Mouse (Mus musculus) liver, postnatal 0 days (tissue): ENCODE data around the gene Mbtps1. TPM values are rescaled to one million over a fixed set of nuclear protein-coding genes. Genes with fewer than 3 reads are reported as not detected.

Source experiments
- ATAC-seq: fragments of 200-750 bp; cut with Nextera tagmentation; 2 replicates; pipeline ENCODE4 v1.8.0; 2017; ENCODE audit warnings: mild to moderate bottlenecking, moderate library complexity
- DNase-seq: peaks from one replicate; pipeline ENCODE4 v3.0.0-alpha.2; 2016
- H3K27ac ChIP-seq: fragments of 300-500 bp; sonication (generic); 2 replicates; pipeline ENCODE4 v1.5.1; 2014; ENCODE audit warnings: antibody characterized with exemption, moderate library complexity, mild to moderate bottlenecking, low read depth
- H3K27me3 ChIP-seq: fragments of 300-500 bp; sonication (generic); 2 replicates; pipeline ENCODE4 v1.6.1; 2014; ENCODE audit warnings: low read length, control low read depth, mixed read lengths; ENCODE audit not compliant: insufficient read depth
- H3K36me3 ChIP-seq: fragments of 300-500 bp; sonication (generic); replicated peaks from 2 replicates; pipeline ENCODE4 v1.6.1; 2014; ENCODE audit warnings: mild to moderate bottlenecking, control low read depth, low read length, moderate library complexity, mixed read lengths; ENCODE audit not compliant: insufficient read depth
- H3K4me1 ChIP-seq: fragments of 300-500 bp; sonication (generic); 2 replicates; pipeline ENCODE4 v1.6.1; 2014; ENCODE audit warnings: antibody characterized with exemption, mild to moderate bottlenecking, control low read depth; ENCODE audit not compliant: insufficient read depth
- H3K4me2 ChIP-seq: fragments of 300-500 bp; sonication (generic); 2 replicates; pipeline ENCODE4 v1.6.1; 2014; ENCODE audit warnings: low read depth, mild to moderate bottlenecking, low read length, moderate library complexity, mixed read lengths
- H3K4me3 ChIP-seq: fragments of 300-500 bp; sonication (generic); 2 replicates; pipeline ENCODE4 v1.5.1; 2014; ENCODE audit warnings: low read depth, low read length
- H3K9ac ChIP-seq: fragments of 300-500 bp; sonication (generic); replicated peaks from 2 replicates; pipeline ENCODE4 v1.6.1; 2014; ENCODE audit warnings: mild to moderate bottlenecking, moderate library complexity
- H3K9me3 ChIP-seq: fragments of 300-500 bp; sonication (generic); 2 replicates; pipeline ENCODE4 v1.6.1; 2016; ENCODE audit warnings: mild to moderate bottlenecking, control low read depth, low read length, mixed read lengths
- CTCF ChIP-seq: sonication (generic); IDR thresholded peaks from 2 replicates; pipeline ENCODE4 v1.5.1; 2016; ENCODE audit warnings: antibody characterized with exemption, low read depth
- EP300 ChIP-seq: IDR thresholded peaks from 2 replicates; pipeline ENCODE4 v1.6.1; 2016; ENCODE audit warnings: antibody characterized with exemption, low read depth, mild to moderate bottlenecking
- WGBS: fragments of 180-500 bp; shearing (Covaris S2); extraction: QIAGEN DNeasy Blood & Tissue Kit; methylation state at CpG from one replicate; pipeline ENCODE4 v1.1.7; 2014; ENCODE audit not compliant: insufficient replicate concordance; 5-methylcytosine and 5-hydroxymethylcytosine counted together
- polyA plus RNA-seq: library from polyadenylated mRNA; unstranded; fragments of >200 nt; fragmentation: Nextera tagmentation; extraction: Ambion mirVana; gene quantifications from 2 replicates; pipeline ENCODE4 v1.2.1, GENCODE M21; 2015

Mbtps1 gene
- polyA plus RNA-seq, 1 experiment from 2014 or later = 20.1 TPM

DNA sequence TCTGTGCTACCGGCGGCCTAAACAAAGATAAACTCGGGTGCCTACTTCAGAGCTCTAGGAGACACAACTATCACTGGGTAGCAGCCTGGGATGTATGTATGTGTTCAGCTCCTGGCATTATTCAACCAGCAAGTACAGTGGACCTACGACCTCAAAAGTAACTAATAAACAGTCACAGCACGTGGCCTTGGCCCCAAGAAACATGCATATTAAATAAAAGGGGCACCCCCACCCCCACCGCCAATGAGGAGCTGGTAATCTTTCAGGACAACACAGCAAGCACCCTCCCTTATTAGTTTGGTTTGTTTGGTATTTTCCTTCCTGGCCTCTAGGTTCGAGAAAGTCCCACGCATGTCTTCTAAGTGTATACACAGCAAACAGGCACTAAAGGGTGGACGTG, 9.7 kb upstream of the Mbtps1 start:
- 81% methylated on average over 9 of the region's 9 CpGs for WGBS
- ATAC-seq = no peak
- no peaks in the 10 kb centered on the region for H3K4me1 ChIP-seq
- no peak for DNase-seq
- no peak overlapping the region for H3K4me2 ChIP-seq
- no peak overlapping the region for H3K27ac ChIP-seq
- no peak overlapping the region for H3K4me3 ChIP-seq
- no peaks in the 10 kb centered on the region for H3K27me3 ChIP-seq
- TF ChIP-seq EP300 (no peak), CTCF (no peak)
- no peak overlapping the region for H3K9ac ChIP-seq
- H3K36me3 ChIP-seq = peaks cover 28% of the 10 kb centered on the region
- no peaks in the 10 kb centered on the region for H3K9me3 ChIP-seq

DNA sequence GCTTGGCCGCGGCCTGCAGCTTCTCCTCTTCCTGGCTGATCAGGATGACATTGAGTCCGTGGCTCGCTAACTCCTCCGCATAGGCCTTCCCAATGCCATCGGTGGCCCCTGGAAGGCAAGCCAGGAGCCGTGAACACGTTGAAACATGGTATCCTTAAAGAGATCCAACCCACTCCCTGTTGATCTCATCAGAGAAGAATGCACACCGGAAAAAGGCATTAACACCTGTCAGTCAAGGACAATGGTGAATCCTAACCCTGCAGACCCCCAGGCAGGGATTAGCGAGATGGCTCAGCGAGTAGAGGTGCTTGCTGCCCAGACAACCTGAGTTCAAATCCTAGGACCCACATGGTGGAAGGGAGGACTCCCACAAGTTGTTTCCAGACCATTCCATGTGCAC, 7.8 kb upstream of the Mbtps1 start:
- Histone ChIP-seq H3K36me3 (peaks cover 32% of the 10 kb centered on the region), H3K4me3 (no peak overlapping the region), H3K4me2 (no peak overlapping the region), H3K9me3 (no peaks in the 10 kb centered on the region), H3K27ac (no peak overlapping the region), H3K9ac (no peak overlapping the region), H3K4me1 (no peaks in the 10 kb centered on the region), H3K27me3 (no peaks in the 10 kb centered on the region)
- WGBS = 84% methylated on average over 11 of the region's 11 CpGs
- DNase-seq (no peak), ATAC-seq (no peak)
- no peak for TF ChIP-seq EP300
- TF ChIP-seq CTCF = no peak

DNA sequence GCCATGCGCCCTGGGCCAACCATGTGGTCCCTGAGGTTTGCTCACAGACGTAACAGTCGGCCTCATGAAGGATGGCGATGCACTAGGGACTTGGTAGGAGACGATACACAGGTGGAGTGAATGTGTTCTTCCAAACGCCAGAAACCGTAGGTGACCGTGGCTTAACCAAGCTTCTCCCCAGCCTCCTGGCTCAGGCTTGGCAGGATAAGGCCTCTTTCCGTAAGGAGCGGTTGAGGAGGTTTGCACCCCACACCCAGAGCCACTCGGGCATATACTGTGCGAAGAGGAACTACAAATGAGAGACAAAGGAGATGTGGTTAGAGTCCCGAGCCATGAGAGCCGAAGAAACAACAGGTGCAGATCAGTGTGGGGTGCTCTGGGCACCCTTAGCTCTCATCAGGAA, 5.3 kb upstream of the Mbtps1 start:
- Histone ChIP-seq H3K27me3 (no peaks in the 10 kb centered on the region), H3K4me1 (peaks cover 5% of the 10 kb centered on the region), H3K4me2 (no peak overlapping the region), H3K4me3 (no peak overlapping the region), H3K36me3 (peaks cover 32% of the 10 kb centered on the region), H3K9ac (no peak overlapping the region), H3K9me3 (no peaks in the 10 kb centered on the region), H3K27ac (peak overlapping the region; percentile 56)
- DNase-seq (no peak), ATAC-seq (peak; percentile 61)
- WGBS = 81% methylated on average over 14 of the region's 14 CpGs
- TF ChIP-seq EP300 = no peak
- no peak for TF ChIP-seq CTCF

DNA sequence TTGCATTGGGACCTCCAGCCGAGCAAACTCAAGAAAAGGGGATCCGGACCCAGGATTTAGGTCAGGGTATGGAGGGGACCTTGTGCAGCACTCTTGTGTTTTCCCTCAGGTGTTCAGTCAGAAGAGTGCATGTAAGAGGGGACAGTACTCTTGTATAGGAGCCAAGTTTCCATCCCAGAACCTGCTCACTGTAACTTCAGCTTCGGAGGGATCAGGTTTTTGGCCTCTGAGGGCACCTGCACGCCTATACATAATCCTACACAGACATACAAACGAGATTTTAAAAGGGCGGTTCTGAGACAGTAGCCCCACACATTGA, 826 bp upstream of the Mbtps1 start:
- TF ChIP-seq EP300 (no peak), CTCF (no peak)
- DNase-seq (no peak), ATAC-seq (no peak)
- Histone ChIP-seq H3K4me3 (peak overlapping the region; percentile 89; the same call in 1 of the 2 replicates), H3K9ac (peak overlapping the region; percentile 89; the same call in 1 of the 2 replicates), H3K27ac (peak overlapping the region; percentile 83), H3K4me1 (peaks cover 29% of the 10 kb centered on the region), H3K36me3 (peaks cover 12% of the 10 kb centered on the region), H3K4me2 (peak overlapping the region; percentile 92), H3K9me3 (no peaks in the 10 kb centered on the region), H3K27me3 (no peaks in the 10 kb centered on the region)
- 83% methylated on average over 6 of the region's 6 CpGs for WGBS

DNA sequence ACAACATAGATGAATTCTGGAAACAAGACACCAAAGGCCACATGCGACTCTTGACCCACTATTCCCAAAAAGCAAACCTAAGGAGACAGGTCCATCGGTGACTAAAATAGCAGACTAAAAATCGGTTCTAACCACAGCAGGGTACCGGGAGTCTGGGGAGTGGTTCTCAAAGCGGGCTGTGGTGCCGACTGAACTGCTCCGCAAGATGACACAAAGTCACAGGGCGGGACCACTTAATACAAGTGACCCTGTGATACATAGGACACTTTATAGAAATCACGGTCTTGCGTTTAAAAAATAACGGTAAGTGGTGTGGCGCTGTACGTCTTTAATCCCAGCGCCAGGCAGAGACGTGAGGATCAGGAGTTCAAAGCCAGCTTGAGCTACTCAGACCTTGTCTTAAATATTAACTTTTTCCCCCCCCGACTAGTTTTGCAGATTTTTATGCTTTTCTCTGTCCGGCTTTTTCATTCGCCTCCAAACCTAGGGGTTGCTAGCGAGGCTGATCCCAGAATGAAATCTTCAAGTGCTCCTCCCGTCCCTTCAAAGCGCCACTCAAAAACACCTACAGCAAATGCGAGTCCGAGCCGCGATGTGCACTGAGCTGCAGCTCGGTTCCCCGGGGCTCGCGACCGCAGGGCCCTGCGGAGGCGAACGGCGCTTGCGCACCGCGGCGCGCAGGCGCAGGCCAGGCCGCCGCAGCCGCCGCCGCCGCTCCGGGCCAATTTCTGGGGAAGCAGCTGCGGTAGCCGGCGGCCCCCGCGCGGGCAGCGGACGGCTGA, 523 bp downstream of the Mbtps1 start:
- Histone ChIP-seq H3K9ac (peak overlapping the region; percentile 89), H3K4me1 (peaks cover 32% of the 10 kb centered on the region), H3K27ac (peak overlapping the region; percentile 98), H3K4me3 (peak overlapping the region; percentile 89), H3K4me2 (peak overlapping the region; percentile 92), H3K36me3 (peaks cover 5% of the 10 kb centered on the region; the same call in 1 of the 2 replicates), H3K27me3 (no peaks in the 10 kb centered on the region), H3K9me3 (no peaks in the 10 kb centered on the region)
- peak; percentile 91 for ATAC-seq
- no peak for DNase-seq
- WGBS = under 1% methylated on average over 51 of the region's 55 CpGs
- no peak for TF ChIP-seq CTCF
- TF ChIP-seq EP300 = no peak

DNA sequence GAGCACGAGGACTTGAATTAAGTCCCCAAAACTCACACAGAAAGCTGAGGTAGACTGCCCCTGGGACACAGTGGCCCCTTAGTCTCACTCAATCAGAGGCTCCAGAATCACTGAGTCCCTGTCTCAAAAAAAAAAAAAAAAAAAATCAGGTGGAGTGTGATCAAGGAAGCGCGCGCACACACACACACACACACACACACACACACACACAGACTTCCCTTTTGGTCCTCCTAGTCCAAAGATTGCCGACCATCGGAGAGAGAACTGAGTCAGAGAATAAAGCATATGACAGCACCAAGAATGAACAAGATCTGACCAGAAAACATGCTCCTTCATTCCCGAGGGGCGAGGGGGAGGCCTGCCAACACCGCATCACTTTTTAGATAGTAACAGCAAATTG, 1.4 kb downstream of the Mbtps1 start:
- 58% methylated on average over 9 of the region's 9 CpGs for WGBS
- Histone ChIP-seq H3K4me3 (peak overlapping the region; percentile 89), H3K4me1 (peaks cover 38% of the 10 kb centered on the region), H3K9ac (peak overlapping the region; percentile 89), H3K9me3 (no peaks in the 10 kb centered on the region), H3K27ac (0 out of 2 replicates have a peak overlapping the region, but pooled peaks have one; percentile 48), H3K27me3 (no peaks in the 10 kb centered on the region), H3K4me2 (peak overlapping the region; percentile 92), H3K36me3 (no peaks in the 10 kb centered on the region)
- TF ChIP-seq CTCF (no peak), EP300 (no peak)
- ATAC-seq (no peak), DNase-seq (no peak)
